Mouse (Mus musculus) testis, adult 2 months (tissue): ENCODE measurements around the gene Gcnt3.

Experiments
- CTCF ChIP-seq: fragments of 200-500 bp; IDR thresholded peaks from 2 replicates; pipeline ENCODE4 v1.5.1; 2012; ENCODE audit warnings: low read depth, mild to moderate bottlenecking, inconsistent platforms, low read length, moderate library complexity; ENCODE audit not compliant: control insufficient read depth, insufficient read depth, insufficient replicate concordance
- POLR2A ChIP-seq: fragments of 200-500 bp; IDR thresholded peaks from 2 replicates; pipeline ENCODE4 v1.6.1; 2012; ENCODE audit warnings: low read depth, mild to moderate bottlenecking, inconsistent platforms, low read length, moderate library complexity; ENCODE audit not compliant: control insufficient read depth

DNA sequence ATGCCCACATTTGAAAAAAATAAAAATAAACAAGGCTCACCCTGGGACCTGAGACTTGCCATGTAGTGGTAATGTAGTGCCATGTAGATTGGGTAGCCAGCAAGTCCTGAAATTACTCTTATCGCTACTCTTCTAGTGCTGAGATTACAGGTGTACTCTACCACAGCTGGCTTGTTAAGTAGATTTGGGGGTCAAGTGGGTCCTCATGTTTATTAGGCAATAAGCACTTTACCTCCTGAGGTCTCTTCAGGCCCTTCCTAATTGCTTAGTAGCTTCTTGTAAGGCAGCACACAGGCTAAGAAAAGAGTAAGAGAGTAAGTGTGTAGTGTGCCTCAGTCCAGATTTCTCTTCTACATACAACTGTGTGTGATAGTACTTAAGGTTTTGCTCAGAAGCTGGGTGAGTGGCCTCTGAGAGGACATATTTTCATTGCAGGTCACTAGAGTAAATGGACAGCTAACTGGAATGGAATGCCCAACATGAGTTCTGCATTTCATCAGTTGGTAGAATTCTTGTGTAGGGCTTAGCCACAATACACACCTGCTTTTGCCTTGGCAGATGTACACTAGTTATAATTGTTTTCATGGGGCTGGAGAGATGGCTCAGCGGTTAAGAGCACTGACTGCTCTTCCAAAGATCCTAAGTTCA, 12.4 kb downstream of the Gcnt3 start:
- TF ChIP-seq POLR2A (no peak), CTCF (no peak)
